Mouse (Mus musculus) left cerebral cortex, postnatal 14 days (tissue): ENCODE data around the gene Hsd17b11. TPM values are rescaled to one million over a fixed set of nuclear protein-coding genes. Genes with fewer than 3 reads are reported as not detected.
"Not testable (repeated sequence)": the region's sequence is repeated elsewhere in the genome, so short reads cannot be mapped to it uniquely, and the experiment has no call there.

Source experiments
- DNase-seq, 2 experiments: peaks; one replicate each; pipeline ENCODE4 v3.0.0; 2021 to 2022; ENCODE audit warnings: low spot score in 2 of 2, mixed read lengths in 1 of 2
- intact Hi-C: fragments of 180-260 bp; cut with DNase I; formaldehyde crosslinking; loops from one replicate; pipeline ENCODE4 v1.15.1; 2025
- total RNA-seq, 2 experiments: library from RNA; stranded (reverse); gene quantifications; 2 replicates each; pipeline ENCODE4 v1.2.3; 2021

Gene Hsd17b11
- total RNA-seq, 2 experiments from 2014 or later = 30.3 to 32.4 TPM

DNA sequence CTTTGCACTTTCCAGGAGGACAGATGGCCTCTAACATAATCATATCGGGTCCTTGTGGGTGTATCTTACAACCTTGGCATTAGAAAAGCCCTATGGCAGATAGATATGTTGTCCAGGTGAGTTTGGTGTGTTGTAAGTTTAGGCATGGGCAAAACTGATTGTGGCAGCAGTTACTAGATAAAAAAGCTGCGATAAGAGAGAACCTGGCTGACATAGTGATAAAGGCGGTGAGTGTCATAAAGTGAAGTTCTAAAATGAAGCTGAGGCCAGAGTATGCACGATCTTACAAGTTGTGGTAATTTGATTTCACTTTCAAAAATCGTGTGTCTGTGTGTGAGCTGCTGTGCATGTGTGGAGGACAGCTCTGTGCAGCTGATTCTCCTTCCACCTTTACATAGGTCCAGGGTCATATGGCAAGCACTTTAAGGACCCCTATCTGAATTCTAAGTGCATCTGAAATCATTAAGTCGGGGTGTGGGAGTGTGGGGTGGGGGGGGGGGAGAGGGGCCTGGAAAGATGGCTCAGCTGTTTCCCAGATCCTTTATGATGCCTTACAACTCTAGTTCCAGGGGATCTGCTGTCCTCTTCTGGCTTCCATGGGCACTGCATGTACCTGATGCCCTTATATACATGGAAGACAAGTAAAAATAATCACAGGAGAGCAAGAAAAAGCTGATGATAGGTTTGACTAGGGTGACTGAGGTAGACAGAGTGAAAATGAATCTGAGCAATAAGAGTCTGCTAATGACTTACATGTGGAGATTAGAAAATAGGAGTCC, 17.6 kb upstream of the Hsd17b11 start:
- intact Hi-C loops = loop anchor here (5.0 kb wide), 1 partner anchor 37 kb away; no protein-coding TSS in a partner anchor
- peak; percentile 59 to 60 for DNase-seq

DNA sequence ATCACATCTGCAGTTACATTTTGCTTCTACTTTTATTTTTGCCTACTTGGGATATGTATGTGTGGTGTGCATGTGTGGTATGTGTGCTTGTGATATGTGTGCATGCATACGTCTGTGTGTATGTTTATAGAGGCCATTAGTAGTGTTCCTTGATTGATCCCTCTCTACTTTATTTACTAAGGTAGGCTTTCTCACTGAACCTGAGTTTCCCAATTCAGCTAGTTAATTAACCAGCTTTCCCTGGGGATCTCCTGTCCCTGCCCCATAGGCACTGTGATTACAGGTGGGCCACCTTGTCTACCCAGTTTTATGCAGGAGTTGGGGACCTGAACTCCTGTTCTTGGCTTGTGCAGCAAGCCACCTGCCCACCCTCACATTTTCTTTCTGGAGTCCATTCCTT, 15.0 kb upstream of the Hsd17b11 start:
- intact Hi-C loops = loop anchor here (5.0 kb wide), 1 partner anchor 34 kb away; no protein-coding TSS in a partner anchor
- no peak for DNase-seq

GRCm38 (mm10) chr5:104035824-104036223, 14.1 kb upstream of the Hsd17b11 start:
- intact Hi-C loops = loop anchor here (5.0 kb wide), 1 partner anchor 34 kb away; no protein-coding TSS in a partner anchor
- DNase-seq = no peak

GRCm38 (mm10) chr5:104035066-104035465, 13.3 kb upstream of the Hsd17b11 start:
- no peak for DNase-seq
- intact Hi-C loops = loop anchor here (5.0 kb wide), 1 partner anchor 33 kb away; no protein-coding TSS in a partner anchor

- intact Hi-C loops = no loop called here
- no peak for DNase-seq
Measured at GRCm38 (mm10) chr5:104032434-104033097, 10.8 kb upstream of the Hsd17b11 start.

- no peak for DNase-seq
- intact Hi-C loops = no loop called here
Measured at GRCm38 (mm10) chr5:104025245-104025854, 3.6 kb upstream of the Hsd17b11 start.

DNA sequence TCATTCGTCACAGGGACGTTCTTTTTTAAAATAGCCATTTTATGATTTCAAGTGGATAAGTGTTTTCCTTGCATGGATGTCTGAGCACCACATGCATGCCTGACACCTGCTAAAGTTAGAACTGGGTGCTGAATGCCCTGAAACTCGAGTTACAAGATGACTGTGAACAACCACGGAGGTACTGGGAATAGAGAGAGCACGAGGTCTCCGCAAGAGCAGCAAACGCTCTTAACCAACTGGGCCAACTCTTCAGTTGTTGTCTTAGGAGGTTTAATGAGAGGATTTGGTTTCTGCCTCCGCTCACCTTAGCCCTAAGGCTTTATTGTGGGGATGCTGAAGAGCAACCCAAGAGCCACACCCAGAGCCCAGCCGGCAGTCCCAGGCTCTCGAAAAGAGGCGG, 3.0 kb upstream of the Hsd17b11 start:
- intact Hi-C loops = no loop called here
- no peak for DNase-seq

DNA sequence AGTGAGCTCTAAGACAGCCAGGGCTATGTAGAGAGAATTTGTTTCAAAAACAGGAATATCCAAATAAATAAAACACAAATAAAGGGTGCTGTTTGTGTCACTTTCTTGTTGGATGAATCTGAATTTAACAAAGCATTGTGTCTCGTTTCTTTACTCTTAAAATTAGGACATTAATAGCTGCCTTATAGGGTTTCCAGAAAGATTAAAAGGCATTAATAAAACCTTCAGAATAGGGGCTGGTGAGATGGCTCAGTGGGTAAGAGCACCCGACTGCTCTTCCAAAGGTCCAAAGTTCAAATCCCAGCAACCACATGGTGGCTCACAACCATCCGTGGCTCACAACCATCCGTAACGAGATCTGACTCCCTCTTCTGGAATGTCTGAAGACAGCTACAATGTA, 2.5 kb upstream of the Hsd17b11 start:
- DNase-seq, intact Hi-C loops: not testable (repeated sequence)

DNA sequence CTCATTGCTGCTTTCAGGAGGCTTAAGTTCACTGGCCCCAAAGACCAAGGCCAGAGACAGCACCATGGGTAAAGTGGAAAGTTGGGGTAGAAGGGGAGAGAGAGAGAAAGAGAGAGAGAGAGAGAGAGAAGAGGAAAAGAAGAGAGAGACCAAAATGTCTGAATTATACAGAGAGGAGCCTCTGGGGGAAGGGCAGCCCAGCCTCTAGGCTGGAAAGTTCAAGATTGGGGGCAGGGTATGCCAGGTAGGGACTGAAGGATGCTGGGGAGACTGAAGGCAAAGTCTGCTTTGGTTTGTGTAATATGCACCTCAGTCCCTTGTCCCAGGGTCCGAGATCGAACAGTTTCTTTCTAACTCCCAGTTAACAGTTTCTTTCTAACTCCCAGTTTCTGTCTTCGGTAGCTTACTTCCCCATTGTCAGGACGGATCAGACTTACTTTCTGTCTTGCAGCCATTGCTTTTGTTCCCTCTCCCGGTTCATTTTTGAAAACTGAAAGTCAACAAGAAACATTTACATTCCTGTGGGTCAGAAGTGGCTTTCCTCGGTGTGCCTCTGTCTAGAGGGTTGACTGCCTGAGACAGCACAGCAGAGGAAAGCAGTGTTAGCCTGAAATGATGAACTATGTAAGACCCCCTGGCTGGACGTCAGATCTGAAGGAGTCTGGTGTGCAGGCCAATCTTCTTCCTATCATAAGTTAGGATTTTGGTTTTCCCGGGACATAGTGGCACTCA, 1.7 kb upstream of the Hsd17b11 start:
- intact Hi-C loops = no loop called here
- DNase-seq = no peak

DNA sequence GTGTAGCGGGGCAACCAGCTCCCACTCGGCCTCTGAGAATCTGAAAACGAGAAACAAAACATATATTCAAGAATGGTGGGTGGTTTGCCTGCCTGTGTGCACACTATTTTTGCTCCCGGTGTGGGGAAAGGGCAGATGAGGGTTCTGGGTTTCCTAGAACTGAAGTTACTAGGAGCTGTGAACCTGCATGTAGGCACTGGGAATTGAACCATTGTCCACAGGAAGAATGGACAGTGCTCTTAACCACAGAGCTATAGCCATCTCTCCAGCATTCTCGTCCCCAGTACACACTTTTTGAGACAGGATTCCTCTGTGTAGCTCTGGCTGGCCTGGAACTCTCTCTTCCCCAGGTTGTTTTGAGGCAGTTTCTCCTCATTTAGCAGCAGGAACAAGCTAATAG, 839 bp upstream of the Hsd17b11 start:
- no peak for DNase-seq
- intact Hi-C loops = no loop called here

GRCm38 (mm10) chr5:104011419-104011818, 10.3 kb downstream of the Hsd17b11 start:
- intact Hi-C loops = no loop called here
- no peak for DNase-seq

DNA sequence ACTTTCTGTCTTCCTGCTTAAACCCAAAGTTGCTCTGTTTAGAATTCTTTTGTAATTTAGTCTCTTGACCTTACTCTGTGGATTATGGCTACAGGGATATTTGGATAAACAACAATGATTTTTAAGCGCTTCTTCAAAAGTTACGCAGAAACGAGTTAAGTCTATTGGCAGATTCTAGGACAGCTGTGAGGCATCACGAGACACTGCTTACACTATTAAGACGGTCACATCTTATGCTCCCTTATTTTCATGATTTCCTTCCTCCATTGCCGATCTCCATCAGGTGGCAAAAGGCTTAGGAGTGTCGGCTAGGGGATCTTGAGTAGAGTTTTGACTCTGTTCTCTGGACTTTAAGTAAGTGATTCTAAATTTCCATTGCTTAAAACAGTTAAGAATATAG, 11.5 kb downstream of the Hsd17b11 start:
- intact Hi-C loops = no loop called here
- no peak for DNase-seq

DNA sequence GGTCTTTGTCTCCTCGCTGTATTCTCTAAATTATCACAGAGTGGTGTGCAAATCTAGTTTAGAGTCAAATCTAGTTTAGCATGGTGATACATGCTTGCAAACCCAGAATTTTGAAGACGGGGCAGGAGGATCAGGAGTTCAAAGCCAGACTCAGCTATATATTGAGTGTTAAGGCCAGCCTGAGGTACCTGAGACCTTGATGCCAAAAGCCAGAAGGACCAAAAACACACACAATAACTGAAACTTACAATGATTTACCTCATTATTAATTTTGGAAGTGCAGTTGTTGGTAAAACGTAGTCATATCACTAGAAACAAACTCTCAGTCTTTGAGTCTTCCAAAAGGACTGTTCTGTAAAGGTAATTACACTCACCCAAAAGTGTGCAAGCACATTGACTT, 12.3 kb downstream of the Hsd17b11 start:
- intact Hi-C loops = no loop called here
- no peak for DNase-seq

GRCm38 (mm10) chr5:104007801-104008200, 13.9 kb downstream of the Hsd17b11 start:
- DNase-seq = no peak

GRCm38 (mm10) chr5:104006811-104007210, 14.9 kb downstream of the Hsd17b11 start:
- intact Hi-C loops = no loop called here
- DNase-seq = no peak

More at GRCm38 (mm10) chr5:104007801-104008200, 13.9 kb downstream of the Hsd17b11 start:
- intact Hi-C loops = no loop called here

DNA sequence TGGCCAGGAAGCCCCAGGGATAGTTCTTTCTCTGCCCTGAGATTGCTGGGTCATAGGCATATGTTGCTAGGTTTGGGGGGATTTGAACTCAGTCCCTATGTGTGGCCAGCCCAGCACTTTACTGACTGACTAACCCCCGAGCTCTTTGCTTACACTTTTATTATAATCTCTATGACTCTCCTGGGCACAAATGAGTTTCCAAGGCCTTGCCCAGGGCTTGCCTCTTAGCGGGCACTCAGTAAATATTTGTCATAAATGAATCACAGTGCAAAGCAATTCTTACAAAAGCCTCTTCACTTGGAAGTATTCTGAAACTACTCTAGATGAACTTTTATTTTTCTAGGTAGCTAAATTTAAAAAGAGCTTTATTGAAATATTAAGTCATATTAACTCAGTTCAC, 17.8 kb downstream of the Hsd17b11 start:
- intact Hi-C loops = loop anchor here (5.0 kb wide), 1 partner anchor 33 kb away; no protein-coding TSS in a partner anchor
- no peak for DNase-seq

GRCm38 (mm10) chr5:104003256-104003931, 18.3 kb downstream of the Hsd17b11 start:
- no peak for DNase-seq
- intact Hi-C loops = loop anchor here (5.0 kb wide), 1 partner anchor 34 kb away; no protein-coding TSS in a partner anchor

DNA sequence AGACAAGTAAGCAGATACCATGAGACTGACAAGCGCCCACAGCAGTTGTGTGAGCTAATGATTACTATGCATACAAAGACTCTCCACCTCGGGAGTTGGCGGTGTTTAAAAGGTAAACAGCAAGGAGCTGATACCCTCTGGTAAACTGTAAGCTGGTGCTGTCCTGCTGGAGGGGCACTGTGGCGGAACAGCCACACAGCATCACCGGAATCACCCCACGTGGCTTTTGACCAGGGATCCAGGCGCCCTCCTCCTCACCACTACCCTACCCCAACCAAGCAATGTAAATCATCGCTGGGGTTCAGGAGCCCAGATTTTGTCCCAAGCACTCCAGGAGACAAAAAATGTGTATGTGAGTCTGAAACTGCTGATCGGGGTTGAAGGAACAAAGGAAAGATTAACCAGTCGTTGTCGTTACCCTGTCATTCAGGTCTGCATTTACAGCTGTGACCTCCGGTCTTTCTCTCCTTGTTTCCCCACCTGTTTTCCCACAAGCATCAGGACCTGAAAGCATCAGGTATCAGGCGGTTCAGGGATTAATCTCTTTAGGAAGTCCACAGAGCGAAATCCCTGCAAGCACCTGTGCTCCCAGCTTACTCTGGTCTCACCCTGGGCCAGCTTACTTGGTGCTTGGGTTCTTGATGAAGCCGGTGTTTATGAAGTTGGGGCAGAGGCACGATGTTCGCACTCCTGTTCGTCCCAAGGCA, 19.0 kb downstream of the Hsd17b11 start:
- no peak for DNase-seq
- intact Hi-C loops = loop anchor here (5.0 kb wide), 1 partner anchor 35 kb away; no protein-coding TSS in a partner anchor
